Mouse (Mus musculus) kidney, postnatal 25 days (tissue): ENCODE results near the gene Cnst.

Experiments
- DNase-seq, 2 experiments: peaks; one replicate each; pipeline ENCODE4 v3.0.0; 2021; ENCODE audit warnings: mixed read lengths in 2 of 2

Cnst gene

DNA sequence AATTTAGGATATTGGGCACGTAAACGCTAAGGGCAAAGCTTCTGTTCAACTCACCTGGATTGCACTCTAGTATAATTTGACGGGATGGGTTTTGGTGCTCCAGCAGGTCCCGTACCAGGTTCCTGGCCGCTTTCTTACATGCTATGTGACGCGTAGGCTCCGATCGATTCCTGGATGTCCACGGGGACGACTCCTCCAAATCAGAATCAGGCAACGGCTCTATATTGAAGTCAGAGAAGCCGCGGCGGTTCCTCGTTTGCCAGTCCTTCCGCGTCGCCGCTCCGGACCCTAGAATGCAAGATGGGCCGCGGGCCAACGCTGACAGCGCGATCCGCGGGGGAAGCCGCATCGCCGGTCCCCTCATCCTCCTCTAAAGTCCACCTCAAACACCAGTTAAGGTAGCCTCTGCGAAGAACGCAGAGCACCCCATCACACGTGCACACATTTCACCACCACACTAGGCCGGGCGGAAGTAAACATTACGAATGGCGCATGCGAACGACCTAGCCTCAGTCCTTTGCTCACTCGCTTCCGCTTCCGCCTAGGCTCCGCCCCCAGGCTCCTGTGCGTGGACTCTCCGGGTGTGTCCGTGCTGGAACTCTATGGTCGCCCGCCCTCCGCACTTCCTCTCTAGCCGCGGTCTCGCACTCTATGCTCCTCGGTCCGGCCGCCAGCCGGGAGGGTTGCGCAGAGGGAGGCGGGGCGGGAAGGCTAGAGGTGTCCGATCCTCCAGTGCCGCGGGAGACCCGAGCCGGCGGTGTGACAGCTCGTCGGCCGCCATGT lies at the start of gene Cnst, which contains the start of gene Tfb2m:
Cnst (plus strand) TSS at position 603 of the 783 bp plus-strand sequence.
Tfb2m (minus strand) TSS at position 500 of the 783 bp plus-strand sequence.
- DNase-seq = peak; percentile 99

DNA sequence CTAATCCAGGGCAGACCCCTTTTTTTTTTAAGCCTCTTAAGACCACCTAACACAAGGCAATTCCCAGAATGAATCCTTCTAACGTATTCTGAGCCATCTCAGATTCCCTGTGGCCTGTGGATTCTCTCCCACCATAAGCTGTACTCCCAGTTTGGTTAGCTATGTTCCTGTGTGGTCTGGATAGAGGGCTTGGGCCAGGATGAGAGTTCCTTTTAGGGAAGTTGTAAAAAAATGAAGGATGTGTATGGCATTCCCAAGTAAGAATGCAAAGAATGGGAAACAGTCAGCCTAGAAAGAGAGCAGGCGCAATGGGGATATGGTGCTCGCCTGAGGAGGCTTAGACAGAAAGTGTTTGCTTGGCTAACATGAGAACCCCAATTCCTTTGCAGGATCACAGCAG lies 46.9 kb upstream of the Cnst start:
- no peak for DNase-seq

DNA sequence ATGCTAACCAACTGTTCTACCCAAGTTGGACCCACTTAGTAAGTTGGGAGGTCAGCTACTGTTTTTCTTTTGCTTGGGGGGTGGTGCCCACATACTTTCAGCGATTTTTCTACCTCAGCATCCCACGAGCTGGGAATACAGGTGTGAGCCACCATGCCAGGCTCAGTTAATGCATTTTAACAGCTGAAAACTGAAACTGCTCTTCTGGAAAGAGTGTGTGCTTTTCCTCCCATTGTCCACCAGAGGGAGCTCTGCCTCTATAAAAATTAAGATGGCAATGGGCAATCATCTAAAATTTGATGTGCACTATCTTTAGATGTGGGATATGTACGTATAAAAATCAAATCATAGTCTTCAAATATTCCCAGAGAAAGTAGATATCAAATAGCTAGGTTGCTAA lies 43.6 kb upstream of the Cnst start:
- DNase-seq = no peak

DNA sequence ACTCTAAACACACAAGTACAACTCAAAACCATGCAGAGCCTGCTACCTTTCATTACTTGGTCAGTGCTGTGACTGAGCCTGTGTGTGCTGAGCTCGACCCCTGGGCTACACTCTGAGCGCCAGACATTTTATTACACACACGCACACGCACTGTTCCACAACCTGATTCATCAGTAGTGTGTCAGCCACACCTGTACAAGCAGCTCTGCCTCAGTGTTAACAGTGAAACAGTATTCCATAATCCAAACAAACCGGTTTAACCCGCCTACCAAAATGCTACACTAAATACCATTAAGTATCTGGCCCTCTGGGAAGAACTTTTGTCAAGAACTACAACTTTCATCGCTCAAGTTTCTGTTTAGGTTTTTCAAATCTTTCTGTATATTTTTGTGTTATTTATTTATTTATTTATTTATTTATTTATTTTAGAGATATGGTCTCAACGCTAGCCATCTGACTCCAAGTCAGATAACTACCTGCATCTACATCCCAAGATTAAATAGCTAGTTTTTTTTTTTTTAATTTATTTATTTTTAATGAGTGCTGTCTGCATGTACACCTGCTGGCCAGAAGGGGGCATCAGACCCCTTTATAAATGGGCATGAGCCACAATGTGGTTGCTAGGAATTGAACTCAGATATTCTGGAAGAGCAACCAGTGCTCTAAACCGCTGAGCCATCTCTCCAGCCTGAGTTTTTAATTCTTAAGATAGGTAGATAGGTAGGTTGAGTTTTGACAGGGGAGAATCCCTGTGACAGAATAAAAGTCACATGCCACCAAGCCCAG lies 39.4 kb upstream of the Cnst start:
- DNase-seq = peak in 1 of 2 experiments; percentile 22

DNA sequence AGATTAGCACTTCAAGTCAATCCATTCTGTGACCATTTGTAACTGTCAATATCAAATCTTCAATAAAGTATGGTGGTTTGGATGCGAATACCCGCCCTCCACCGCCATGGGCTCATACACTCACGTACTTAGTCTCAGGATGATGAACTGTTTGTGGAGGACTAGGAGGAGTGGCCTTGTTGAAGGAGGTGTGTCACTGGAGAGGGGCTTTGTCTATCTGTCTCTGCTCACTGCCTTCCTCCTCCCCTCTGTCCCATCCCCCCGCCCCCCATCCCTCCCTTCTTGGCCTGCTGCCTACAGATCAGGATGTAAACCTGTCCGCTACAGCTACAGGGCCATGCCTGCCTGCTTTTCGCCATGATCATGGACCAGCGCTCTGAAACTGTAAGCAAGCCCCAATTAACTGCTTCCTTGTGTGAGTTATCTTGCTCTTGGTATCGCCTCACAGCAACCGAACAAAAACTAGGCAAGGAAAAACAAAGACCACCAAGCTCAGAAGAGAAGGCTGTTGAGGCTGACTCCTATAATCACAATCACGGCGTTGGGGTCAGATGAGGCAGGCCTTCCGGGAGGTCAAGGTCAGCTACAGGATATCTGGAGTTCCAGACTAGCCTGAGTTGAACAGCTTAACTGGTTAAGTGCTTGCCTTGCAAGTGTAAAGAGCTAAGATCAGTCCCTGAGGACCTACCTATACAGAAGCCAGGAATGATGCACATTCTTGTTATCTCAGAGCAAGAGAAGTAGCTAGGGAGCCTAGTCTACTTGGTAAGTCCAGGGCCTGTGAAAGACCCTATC lies 35.4 kb upstream of the Cnst start:
- no peak for DNase-seq

DNA sequence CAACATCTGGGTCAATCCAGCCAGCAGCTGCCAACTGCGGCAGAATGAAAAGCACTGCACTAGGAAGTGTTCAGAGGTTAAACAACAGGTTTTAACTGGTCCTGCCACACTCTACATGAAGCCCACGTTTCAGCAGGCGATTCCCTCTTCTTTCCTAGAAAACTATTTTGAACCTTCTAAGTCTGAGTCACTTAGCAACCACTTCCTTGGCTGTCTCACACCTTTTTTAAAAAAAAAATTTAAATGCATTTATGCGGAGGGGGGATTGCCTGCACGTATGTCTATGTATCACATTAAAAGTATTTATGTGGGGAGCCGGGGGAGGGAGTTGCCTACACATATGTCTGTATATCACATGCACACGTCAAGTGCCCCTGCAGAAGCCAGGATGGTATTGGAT lies 34.3 kb upstream of the Cnst start:
- DNase-seq = no peak

DNA sequence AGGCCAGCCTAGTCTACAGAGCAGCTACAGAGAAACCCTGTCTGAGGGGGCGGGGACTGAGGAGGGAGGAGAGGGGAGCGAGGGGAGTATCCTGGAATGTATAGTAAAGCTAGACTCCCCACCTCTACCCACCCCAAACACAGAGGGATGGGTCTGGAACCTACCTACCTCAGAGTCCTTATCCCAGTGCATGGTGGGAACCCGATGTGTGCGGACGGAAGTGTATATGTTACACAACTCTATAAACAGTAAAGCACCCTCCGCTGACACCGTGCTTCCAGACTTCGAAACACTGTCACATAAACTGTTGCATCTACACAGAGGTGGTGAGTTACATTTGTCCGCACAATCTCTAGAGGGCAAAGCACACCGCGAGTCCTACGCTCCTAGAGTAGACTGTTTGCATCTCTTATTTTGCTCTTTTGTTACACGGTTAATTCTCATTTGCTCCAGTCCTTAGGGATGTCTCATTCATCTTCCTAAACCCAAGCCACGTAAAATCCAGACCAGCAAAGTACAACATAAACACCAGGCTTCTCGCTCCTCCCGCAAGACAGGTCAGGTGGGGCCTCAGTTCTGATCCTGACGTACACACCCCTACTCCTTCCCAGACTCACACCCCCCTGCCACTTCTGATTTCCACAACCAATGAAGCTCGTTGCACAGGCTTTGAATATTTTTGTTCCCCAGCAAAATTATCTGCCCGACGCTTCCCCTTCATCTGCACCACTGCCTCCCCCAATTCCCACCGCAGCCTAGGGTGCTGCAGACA lies 29.0 kb upstream of the Cnst start:
- peak in 1 of 2 experiments; percentile 4 for DNase-seq

DNA sequence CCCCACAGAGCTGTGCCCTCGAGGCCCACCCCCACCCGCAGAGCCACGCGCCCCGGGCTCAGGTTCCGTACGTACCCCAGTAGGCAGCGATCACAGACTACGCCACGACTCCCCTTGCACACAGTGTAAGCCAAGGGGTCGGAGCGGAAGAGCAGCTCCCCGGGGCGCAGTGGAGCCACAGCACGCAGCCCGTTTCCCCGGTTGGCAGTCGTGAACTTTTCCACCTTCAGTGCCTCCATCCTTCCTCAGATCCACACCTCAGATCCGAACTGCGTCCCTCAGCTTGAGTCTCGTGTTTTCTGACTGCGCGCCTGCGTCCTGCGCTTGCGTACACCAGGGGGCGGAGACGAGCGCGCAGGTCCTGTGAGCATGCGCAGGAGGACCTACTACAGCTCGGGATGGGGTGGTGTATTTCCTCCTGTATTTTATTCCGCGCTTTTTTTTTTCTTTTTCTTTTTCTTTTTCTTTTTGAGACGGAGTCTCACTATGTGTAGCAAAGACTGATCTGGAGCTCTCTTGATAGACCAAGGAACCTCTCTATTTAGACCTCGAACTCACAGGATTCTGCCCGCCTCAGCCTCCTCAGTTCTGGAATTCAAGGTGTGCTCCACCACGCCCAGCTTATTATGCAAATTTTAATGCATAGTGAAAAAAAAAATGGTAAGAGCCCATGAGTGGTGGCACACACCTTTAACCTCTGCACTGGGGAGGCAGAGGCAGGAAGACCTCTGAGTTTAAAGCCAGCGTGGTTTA lies 28.3 kb upstream of the Cnst start, which contains the start of gene Smyd3:
Smyd3 (minus strand) TSS at position 329 of the 753 bp plus-strand sequence.
- DNase-seq = peak; percentile 82 to 89

DNA sequence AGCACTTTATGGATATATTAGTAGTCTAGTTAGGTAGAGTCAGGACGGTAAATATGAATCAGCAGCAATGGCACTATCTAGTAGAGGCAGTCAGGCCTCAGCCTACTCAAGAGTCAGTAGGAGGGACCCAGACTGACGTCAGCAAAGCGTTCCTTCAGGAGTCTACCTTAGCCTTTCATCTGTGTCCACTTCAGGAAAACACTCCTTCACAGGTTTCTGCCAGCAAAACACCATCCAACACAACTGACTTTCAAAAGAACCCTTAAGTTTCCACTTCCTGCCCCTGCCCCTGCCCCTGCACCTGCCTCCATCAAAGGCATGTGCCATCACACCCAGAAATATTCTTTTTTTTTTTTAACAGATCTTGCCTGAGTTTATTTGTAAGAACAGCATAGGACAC lies 26.3 kb upstream of the Cnst start:
- no peak for DNase-seq

DNA sequence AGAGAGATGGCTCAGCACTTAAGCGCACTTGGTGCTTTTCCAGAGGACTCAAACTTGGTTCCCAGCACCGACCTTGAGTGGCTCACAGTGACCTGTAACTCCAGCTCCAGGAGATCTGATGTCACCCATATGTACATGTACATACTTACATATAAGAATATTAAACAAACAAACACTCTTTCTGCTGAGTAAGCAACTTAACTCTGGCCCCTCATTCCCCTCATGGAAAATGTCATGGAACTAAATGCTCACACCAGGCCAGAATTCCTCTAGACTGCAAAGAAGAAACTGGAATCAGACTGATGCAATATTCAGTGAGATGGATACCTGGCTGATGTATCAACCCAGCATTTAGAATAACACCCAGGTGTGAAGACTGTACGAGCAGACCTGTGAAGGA lies 7.1 kb upstream of the Cnst start:
- no peak for DNase-seq

DNA sequence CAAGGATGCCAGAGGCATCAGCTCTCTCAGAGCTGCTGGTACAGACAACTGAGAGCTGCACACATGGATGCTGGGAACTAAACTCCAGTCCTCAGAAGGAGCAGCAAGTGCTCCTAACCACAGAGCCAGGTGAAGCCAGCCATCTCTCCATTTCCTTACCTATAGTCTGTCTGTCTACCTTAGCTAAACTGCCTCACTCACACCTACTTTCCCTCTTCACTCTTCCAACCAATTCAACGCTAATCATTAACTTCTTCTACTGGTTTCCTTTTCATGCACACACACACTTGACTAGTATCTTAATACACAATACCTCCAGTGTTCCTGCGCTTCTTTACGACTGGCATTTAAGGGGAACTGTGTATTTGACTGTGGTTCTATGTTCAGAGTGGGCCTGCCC lies 6.3 kb upstream of the Cnst start:
- no peak for DNase-seq

DNA sequence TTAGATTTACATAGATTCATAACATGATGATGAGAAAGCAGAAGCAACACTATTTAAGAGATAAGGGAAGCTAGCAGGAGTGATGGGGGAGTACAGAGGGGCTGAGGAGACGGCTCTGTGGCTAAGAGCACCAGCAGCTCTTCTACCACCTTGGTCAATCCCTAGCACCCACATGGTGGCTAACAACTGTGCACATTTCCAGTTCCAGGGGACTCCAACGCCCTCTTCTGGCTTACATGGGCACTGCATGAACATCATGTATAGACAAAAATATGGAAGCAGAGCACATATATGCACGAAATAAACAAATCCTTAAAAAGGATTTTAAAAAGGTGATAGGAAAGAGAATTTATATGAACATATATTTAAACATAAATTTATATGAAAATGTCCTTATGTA lies 4.7 kb upstream of the Cnst start:
- DNase-seq = peak in 1 of 2 experiments; percentile 13

DNA sequence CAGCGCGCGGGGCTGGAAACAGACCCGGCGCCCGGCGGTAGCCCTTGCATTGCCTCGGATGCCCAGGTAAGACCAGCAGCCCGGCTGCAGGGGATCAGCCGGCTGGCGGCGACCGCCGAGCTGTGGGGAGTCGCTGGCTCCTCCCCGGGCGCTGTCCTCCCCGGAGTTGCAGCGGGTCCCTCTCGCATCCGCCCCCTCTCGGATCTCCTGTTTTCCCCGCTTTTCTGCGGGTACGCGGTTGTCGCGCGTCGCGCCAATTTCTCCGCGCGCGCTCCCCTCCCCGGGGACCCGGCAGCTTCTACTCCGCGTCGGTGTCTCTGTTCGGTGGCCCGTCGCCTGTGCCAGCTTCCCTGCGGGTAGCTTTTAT lies 364 bp downstream of the Cnst start:
- DNase-seq = no peak

DNA sequence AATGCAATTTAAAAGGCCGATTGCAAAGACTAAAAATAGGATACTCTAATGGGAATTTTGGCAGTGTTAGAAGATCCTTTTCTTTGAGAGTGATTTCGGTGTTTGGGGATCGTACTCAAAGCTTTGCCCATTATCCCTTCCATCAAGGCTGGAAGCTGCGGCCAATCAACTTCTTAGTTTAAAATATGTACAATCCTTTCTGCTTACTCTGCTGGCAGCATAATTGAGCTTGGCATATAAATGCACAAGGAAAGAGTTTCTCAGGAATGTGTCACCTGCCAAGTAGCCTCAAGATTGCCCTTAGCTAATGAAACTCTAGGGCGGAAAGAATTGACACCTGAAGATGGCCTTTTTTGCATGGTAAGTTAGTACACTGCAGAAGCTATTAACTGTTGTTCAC lies 1.0 kb downstream of the Cnst start:
- no peak for DNase-seq

DNA sequence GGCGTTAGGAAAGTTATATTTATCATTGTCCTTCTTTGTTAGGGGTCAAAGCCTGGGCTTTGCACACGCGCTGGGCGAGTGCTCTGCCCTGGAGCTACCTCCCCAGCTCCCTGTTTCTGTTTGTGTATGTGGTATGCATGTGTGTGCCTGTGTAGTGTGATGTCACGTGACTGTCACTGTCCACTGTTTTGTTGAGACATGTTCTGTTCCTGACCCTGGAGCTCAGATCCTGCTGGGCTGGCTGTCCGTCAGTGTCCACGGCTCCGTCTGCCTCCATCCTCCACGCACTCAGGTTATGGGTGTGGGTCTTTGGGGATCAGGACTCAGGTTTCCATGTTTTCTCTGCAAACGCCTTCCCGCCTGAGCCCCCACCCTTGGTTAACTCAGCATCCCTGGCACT lies 2.0 kb downstream of the Cnst start:
- no peak for DNase-seq

DNA sequence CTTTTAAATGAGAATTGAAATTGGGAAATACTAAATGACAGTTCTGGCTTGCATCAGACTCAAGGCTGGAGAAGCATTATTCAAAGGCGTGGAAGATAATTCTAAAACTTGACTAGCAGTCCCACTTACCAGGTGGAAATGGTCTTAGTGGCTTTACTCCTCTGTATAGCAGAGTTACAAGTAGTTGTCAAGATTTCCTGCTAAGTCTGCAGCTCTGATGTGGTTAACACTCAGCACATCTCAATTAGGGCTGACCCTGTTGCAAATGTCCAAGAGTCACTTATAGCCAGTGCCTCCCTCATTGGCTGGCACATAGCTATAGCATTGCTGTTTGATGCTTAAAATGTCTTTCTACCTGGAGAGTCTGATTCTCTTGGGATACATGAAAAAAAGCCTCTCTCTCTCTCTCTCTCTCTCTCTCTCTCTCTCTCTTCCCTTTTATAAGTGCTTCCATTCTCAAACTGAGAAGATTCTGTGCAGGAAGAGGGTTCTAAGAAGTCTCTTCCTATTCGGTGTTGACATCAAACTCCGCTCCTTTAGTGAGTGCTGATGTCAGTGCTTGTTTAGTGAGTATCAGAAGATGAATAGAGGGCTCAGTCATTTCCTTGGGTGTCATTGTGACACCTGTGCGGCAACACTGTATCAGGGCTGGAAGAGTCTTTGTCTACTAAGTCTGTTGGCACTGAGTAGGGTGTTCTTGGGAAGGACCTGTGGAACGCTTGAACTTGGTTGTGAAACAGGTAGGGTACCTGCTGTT lies 3.0 kb downstream of the Cnst start:
- DNase-seq = no peak

DNA sequence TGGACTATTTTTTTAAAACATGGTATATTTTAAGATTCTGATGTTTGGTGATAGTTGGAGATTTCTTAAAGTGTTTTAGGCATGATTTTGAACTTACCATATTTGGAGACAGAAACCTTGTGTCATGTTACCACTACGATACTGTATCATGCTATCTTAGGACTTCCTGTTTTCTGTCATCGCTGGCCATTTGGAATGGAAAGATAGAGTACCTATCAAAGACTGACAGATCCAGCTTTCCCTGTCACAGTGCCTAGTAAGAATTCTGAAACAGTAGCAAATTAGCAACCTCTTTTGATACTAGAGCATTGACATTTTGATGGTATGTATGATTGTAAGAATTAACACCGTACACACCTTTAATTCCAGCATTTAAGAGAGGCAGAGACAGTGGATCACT lies 5.2 kb downstream of the Cnst start:
- no peak for DNase-seq

DNA sequence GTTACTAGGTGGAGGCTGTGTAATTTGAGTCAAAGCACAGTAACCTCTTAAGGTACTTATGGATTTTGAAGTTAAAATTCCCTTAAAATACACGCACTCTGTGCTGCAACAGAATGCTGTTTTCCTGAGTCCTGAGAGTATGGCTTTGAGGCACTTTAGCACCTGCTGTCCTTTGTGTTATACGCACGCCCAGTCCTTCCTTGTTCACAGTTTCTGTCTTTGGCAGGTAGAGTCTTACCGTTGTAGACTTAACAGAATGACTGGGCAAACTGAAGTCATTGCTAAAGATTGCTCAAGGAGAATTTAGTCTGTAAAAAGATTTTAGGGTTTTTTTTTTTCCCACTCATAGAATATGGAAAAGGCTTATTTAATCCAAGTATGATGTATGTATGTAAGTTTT lies 5.8 kb downstream of the Cnst start:
- DNase-seq = no peak

DNA sequence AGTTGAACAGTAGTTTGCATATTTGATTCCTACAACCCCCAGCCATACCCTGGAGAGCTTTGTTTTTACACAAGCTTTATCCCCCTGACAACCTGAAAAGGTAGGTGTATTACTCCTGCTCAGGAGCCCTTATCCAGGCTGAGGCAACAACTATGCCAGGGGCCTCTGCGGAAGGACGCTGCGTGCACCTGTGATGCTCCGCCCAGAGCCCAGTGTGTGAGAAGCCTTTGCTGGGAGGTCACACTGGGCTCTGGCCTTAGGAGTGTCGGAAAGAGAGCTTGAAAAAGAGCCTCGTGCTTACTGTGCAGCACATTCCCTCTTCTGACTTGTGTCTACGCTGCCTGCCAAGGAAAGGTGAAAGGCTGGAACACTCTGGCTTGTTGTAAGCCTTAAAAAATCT lies 6.6 kb downstream of the Cnst start:
- DNase-seq = peak; percentile 17 to 47

DNA sequence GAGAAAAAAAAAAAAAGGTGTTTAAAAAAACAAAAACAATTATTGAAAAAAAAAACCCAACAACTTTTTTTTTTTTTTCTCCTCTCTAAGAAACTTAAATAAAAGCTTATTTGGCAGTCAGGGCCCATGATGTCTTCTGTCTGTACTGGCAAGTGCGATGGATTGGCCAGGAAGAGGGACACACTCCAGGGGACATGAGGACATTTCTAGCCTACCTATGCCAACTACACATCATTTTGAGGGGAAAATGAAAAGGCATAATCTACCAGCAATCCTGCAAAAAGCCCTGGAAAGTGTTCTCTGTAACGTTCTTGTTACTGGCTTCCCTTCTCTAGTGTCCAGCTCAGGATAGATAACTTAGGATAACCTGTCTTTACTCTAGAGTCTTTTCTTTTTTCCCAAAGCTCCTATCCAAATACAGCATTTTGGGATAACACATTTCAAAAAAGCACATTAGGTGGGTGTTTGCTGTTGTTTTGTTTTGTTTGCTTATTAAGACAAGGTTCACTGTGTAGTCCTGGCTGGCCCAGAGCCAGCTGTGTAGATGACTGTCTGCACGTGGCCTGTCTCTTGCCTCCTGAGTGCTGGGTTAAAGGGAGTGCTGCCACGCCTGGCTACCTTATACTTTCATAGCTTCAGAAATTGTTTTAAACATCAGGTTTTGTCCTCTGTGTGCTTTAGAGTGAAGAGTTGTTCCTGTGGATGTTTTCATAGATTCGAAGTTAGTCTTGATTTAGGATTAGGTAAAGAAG lies 7.2 kb downstream of the Cnst start:
- DNase-seq = peak; percentile 52 to 60
